Comparison of ENCODE assay signal across 12 mouse cellular contexts in the genomic region with DNA sequence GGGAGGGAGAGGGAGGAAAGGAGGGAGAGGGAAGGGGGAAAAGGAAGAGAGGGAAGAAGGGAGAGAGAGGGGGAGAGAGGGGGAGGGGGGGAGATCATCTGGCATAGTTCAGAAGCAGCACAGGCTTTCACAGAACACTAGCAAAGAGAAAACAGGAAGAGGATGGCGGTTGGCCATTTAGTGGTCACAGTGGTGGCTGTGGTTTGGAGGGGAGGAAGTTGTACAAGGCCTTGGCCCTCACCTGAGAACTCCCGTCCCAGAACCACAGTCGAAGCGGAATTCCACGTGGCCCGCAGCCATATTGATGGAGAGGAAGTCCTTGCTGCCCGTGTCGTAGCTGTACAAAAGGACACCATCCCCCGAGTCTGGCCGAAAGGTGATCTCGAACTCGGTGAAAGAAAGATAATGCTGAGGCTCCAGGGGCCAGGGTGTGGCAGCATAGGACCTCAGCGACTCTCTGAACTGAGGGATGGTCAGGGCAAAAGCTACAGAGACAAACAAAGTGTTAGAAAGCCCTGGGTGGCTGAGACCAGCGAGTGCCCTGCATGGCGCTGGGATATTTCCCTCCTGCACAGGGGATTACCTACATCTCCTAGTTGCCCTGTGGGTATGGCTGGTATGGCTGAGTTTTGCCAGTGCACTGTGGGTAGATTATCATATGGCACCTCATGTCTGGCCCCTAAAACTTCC.
"Had no signal": no experiment of that assay in that cellular context is flagged by ENCODE, and none has a peak within 500 bp of the region (broad histone marks: within the 10 kb centered on the region; RNA-seq: fewer than 3 reads in every experiment).

No protein-coding gene starts in this region.

- ATAC-seq: midbrain, embryonic 13.5 days had no signal

- H3K27me3 ChIP-seq: limb, embryonic 15.5 days; midbrain, embryonic 13.5 days; neural tube, embryonic 15.5 days had no signal

- H3K9me3 ChIP-seq: limb, embryonic 15.5 days; liver, embryonic 13.5 days; midbrain, embryonic 13.5 days; neural tube, embryonic 15.5 days had no signal

- H3K36me3 ChIP-seq: limb, embryonic 15.5 days; liver, embryonic 13.5 days; midbrain, embryonic 13.5 days; neural tube, embryonic 15.5 days had no signal

- H3K4me2 ChIP-seq: limb, embryonic 15.5 days; liver, embryonic 13.5 days; midbrain, embryonic 13.5 days; neural tube, embryonic 15.5 days had no signal

- H3K4me3 ChIP-seq: left cerebral cortex, adult 2 months; limb, embryonic 15.5 days; liver, embryonic 13.5 days; midbrain, embryonic 13.5 days; myocyte; neural tube, embryonic 15.5 days had no signal

- H3K27ac ChIP-seq: left cerebral cortex, adult 2 months; limb, embryonic 15.5 days; liver, embryonic 13.5 days; midbrain, embryonic 13.5 days; neural tube, embryonic 15.5 days had no signal

- H3K9ac ChIP-seq: limb, embryonic 15.5 days; liver, embryonic 13.5 days; midbrain, embryonic 13.5 days; neural tube, embryonic 15.5 days had no signal

- H3K4me1 ChIP-seq: limb, embryonic 15.5 days; liver, embryonic 13.5 days; neural tube, embryonic 15.5 days had no signal

- DNase-seq: kidney, adult 8-10 months; kidney, postnatal 25 days; liver, embryonic 13.5 days; lung, adult 18-20 months; lung, postnatal 10 days; thymus, adult 18-20 months; thymus, postnatal 14 days had no signal
